Mouse (Mus musculus) kidney, adult 18-20 months (tissue): ENCODE measurements at regions not wholly inside any gene's neighbourhood (a gene's known extent, or its start where the extent isn't known, plus 50 kb on each side); places are given as distances from the start of the nearest gene placed in this dataset.

Experiments used
- DNase-seq: peaks from one replicate; pipeline ENCODE4 v3.0.0; 2021

DNA sequence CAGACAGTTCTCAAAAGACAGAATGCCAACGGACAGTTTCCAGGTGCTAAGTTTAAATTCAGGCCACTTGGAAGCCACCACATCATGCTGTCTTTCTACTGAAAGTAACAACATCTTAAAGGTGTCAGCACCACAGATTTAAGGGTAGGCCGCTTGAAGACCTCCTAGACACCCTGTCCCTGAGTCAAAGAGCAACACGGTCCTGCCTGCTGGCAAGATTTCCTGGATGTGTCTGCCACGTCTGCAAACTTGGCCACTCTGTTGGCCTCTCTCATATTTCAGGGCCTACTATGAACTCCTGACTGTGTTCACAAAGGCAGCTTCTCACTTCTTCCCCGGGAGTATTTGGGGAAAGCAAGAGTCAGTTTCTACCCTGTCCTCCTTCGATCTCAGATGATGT, 194.7 kb upstream of the Esrrg start:
- DNase-seq = no peak

GRCm38 (mm10) chr1:187418186-187419140, 190.1 kb upstream of the Esrrg start:
- no peak for DNase-seq

DNA sequence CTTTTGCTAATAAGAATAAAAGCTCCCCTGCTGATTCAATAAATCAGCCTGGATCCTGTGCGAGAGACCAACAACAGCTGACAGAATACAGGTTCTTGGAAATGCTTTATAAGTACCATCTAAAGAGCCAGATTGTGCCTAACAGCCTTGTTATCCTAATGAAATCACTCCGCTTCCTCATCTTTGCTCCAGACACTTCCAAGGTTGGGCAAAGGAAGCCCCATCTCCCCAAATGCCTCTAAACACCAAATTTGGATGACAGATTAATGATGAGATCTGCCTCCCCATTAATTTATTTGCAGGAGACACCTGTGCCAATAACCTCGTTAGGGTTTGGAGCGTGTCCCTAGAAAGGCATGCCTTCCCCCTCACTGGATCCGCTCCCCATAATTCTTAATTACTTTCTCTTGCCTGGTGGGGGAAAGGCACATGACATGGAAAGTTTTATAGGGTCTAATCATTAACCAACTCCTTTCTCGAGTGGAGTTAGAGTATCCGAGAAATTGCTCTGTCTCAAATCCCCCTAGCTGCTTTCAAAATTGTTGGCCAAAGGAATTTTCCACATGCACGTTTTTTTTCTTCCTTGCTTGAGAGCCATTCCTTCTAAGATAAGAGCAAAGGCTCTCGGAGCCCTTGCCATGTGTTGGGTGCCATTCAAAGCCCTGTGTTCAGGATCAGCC, 179.9 kb upstream of the Esrrg start:
- DNase-seq = peak; percentile 48

DNA sequence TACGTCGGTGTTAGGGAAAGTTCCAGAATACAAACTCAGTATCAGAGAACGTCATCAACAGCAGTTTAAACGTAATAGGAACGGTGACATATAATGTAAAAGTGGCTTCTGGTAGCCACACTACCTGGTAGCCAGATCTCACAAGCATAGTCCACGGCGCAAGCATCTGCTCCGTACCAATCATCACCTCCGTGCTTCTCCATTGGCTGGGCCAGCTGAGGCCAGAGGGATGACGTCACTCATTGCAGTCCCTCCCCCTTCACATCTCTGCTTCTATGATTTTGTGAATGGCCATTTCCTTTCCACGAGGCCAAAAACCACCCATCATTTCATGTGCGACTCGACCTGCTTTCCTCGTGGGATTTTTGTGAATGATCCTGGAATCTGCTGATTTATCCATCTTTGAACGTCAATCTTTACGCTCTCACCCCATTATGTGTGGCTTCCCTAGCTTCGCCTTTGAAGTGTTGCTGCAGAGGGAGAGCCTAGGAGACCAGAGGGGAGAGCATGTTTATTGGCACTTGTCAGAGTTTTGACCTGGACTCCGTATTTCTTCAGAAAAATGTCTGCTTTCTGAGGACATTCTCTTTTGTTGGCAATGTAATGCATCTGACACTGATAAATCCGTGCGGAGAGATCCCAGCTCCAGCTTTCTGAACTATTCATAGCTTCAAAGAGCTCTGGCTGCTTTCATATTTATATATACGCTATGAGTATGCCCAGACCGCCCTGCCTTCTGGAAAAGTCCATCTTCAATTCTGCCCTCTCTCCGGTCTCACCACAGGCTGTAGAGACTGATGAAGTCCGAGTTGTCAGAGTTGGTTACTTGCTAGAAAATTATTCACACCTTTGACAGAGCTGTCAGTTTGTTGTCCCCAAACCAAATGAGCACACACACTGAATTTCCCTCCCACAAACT, 174.6 kb upstream of the Esrrg start:
- no peak for DNase-seq

DNA sequence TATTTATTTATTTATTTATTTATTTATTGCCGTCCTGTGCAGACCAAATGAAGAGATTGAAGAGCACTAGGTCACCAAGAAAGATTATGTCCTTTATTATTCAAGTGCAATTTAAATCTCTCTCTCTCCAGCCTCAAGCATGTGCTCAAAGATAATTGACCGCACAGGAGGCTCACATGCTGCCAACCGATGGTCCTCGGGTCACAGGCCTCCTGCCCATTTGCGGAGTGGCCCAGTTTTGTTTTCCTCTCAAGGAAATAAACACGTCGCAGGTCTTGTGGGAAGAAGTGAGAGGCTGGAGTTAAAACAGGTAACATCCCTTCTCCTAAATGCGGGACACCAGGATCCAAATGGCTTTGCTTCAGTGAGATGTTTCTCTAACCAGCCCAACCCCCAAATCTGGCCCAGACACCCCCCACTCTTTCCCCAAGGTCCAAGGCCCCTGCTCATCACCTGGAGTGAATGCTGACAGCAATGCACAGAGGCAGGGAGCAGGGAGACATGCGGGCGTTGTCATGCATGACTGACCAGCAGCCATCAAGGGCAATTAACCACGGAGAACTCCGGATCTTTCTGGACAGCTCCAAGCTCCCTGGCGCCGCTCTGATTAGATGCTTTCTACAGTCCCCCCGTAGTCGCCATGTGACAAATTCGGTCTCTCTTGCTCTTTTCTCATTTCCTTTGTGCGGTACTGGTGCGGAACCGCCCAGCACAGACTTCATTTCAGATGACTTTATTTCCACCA, 169.2 kb upstream of the Esrrg start:
- peak; percentile 75 for DNase-seq

GRCm38 (mm10) chr1:187441668-187442193, 166.9 kb upstream of the Esrrg start:
- no peak for DNase-seq

GRCm38 (mm10) chr1:187446511-187446910, 162.1 kb upstream of the Esrrg start:
- no peak for DNase-seq

DNA sequence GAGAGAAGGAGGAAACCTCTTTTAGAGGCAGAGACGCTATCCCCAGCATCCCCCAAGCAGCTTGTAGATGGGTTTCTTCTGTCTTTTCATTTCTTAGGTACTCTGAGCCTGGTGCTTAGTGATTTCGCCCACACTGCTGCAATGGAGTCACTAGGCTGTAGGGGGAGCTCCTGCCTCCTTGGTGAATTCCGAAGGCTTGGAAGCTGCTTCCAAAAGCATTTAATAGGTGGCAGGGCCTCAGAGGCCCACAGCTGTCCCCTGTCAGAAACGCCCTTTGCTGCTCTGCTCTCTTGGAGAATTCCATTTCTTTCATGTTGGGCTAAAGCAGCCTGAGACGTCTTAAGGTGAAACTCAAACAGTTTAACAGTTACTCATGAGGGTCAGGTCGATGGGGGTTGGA, 160.4 kb upstream of the Esrrg start:
- peak; percentile 82 for DNase-seq

DNA sequence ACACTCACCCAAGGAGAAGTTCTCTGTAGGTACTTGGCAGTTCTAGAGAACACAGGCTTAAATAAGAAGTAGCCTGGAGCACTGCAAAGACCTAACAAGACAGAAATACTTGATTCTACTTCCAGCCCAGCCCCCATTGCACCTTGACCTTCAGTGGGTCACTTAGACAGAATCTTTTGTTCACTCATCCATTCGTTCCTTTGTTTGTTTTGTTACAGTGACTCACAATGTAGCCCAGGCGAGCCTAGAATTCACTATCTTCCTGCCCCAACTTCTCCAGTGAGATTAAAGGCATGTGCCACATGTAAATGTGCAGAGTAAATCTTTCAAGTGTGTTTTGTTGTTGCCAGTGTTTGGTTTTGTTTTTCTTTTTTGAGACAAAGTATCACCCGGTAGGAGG, 158.5 kb upstream of the Esrrg start:
- no peak for DNase-seq

DNA sequence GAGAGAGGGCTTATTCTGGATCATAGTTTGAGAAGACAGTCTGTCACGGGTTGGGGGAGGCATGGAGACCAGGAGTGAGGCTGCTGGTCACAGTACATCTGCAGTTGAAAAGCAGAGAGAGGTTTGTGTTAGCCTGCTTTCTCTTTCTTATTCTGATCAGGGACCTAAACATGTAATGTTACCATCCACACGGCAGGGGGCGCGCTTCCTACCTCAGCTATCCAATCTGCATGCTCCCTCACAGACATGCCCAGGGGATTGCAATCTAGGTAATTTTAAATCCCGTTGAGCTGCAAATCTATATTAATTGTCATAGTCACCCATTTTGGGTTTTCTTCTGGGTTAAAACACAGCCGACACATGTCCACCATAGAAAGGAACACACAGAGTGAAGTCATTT, 156.4 kb upstream of the Esrrg start:
- DNase-seq = peak; percentile 46

DNA sequence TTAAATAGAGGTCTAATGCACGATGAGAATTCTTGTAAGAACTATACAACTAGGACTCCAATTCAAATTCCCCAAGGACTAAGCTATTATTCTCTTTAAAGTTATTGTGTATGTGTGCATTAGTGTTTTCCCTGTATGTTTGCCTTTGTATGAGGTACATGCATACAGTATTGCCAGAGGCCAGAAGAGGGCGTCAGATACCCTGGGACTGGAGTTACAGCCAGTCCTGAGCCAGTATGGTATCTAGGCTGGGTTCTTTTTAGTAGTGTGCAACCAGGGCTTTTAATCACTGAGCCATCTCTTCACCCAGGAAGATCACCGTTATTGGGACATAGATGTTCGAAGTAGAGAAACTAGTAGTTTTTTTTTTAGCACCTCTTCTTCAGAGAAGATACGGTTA, 154.2 kb upstream of the Esrrg start:
- peak; percentile 49 for DNase-seq

- no peak for DNase-seq
Measured at GRCm38 (mm10) chr1:187484821-187485220, 123.8 kb upstream of the Esrrg start.

- DNase-seq = no peak
Measured at GRCm38 (mm10) chr1:187487948-187488690, 120.5 kb upstream of the Esrrg start.

- DNase-seq = no peak
Measured at GRCm38 (mm10) chr1:187489452-187489851, 119.1 kb upstream of the Esrrg start.

GRCm38 (mm10) chr1:187505368-187505767, 103.2 kb upstream of the Esrrg start:
- DNase-seq = no peak

GRCm38 (mm10) chr1:187507217-187507616, 101.4 kb upstream of the Esrrg start:
- DNase-seq = no peak

DNA sequence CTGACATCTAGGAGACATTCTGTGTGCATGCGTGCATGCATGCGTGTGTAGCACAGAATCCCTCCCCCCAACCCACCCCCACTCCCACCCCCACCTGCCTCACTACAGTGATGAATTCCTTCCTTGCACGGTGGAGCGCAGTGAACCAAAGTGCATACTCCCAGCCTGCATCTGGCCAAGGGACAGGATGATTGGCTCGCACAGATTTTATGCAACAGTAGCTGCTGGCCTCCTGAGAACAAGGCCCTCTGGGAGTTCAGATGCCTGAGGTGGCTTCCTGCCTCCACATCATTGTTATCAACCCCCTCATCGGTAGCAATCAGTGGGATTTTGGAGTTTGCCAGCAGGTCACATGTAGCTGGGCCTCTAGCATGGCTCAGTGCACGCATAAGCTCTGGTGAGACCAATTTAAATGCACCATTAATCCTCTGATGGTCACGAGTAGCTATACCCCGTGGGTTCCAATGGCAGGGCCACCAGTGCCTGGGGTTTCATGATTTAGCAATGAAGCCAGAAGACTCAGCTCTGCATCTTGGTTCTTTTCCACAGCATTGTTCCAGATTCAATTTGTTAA, 77.2 kb upstream of the Esrrg start:
- DNase-seq = peak; percentile 57

- DNase-seq = no peak
Measured at GRCm38 (mm10) chr1:187536263-187536662, 72.3 kb upstream of the Esrrg start.

DNA sequence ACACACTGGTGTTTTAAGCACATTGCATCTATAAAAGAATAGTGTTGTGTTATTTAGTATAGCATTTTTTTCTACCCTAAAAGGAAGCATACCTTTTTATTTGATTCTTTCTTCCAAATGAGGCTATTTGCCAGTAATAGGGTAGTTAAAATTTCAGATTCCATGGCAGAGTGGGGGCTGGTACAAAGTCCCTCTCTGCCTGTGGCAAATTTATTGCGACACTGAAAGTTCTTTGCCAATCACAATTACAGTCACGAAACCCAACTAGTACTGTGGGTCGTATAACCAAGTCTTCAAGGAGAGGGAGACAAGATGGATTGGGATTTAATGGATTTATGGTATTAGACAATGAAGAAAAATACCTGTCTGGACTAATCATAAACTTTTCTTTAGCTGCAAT, 51.9 kb upstream of the Esrrg start:
- DNase-seq = no peak
